Mouse (Mus musculus): ENCODE data around the gene Phf21a.

The Phf21a gene

GRCm38 (mm10) chr2:92401091-92401561, 308.2 kb downstream of the Phf21a start, which contains the start of gene Mapk8ip1:
Mapk8ip1 (minus strand) TSS chr2:92401263.
- ChIA-PET POLR2A (interaction anchor here in 3 of 4 experiments (0.5 to 4.4 kb wide), 17 partner anchors 8 to 469 kb away, joined by 3 to 19 read pairs (median 5); partner anchors contain the start of genes Large2 (in 2 of the 3), Mdk (in 1 of the 3), Pex16 (in 1 of the 3) and Slc35c1 (in 1 of the 3)), CTCF (interaction anchor here in 2 of 4 experiments (0.5 to 0.8 kb wide), 2 partner anchors 25 to 187 kb away, joined by 3 to 7 read pairs; no protein-coding TSS in a partner anchor)

GRCm38 (mm10) chr2:92402591-92403326, 309.8 kb downstream of the Phf21a start:
- ChIA-PET CTCF (interaction anchor here in 1 of 4 experiments (0.9 kb wide), 1 partner anchor 17 kb away, joined by 3 read pairs; no protein-coding TSS in a partner anchor), POLR2A (interaction anchor here in 2 of 4 experiments (1.4 to 1.8 kb wide), 2 partner anchors 27 to 29 kb away, joined by 4 to 5 read pairs; no protein-coding TSS in a partner anchor)

GRCm38 (mm10) chr2:92403776-92404319, 310.9 kb downstream of the Phf21a start:
- POLR2A ChIA-PET: interaction anchor here in 2 of 4 experiments (0.6 to 1.6 kb wide), 4 partner anchors 21 to 747 kb away, joined by 3 to 5 read pairs (median 4); no protein-coding TSS in a partner anchor
- CTCF ChIA-PET: no interaction called here

GRCm38 (mm10) chr2:92404737-92405136, 311.8 kb downstream of the Phf21a start:
- CTCF ChIA-PET: no interaction called here
- POLR2A ChIA-PET: interaction anchor here in 3 of 4 experiments (1.2 to 1.6 kb wide), 3 partner anchors 11 to 20 kb away, joined by 3 to 5 read pairs (median 4); no protein-coding TSS in a partner anchor

- ChIA-PET CTCF (no interaction called here), POLR2A (interaction anchor here in 3 of 4 experiments (0.8 to 1.2 kb wide), 5 partner anchors 10 to 34 kb away, joined by 3 to 4 read pairs (median 3); partner anchors contain the start of gene Large2 (in 1 of the 3))
Measured at GRCm38 (mm10) chr2:92405687-92406086, 312.8 kb downstream of the Phf21a start.

- POLR2A ChIA-PET: interaction anchor here in 3 of 4 experiments (0.6 to 2.4 kb wide), 7 partner anchors 9 to 37 kb away, joined by 3 to 11 read pairs (median 4); no protein-coding TSS in a partner anchor
- CTCF ChIA-PET: interaction anchor here in 1 of 4 experiments (0.8 to 1.5 kb wide), 2 partner anchors 14 to 66 kb away, joined by 3 to 5 read pairs; no protein-coding TSS in a partner anchor
Measured at GRCm38 (mm10) chr2:92408309-92409045, 315.6 kb downstream of the Phf21a start.

GRCm38 (mm10) chr2:92411705-92412104, 318.8 kb downstream of the Phf21a start:
- CTCF ChIA-PET: no interaction called here
- POLR2A ChIA-PET: no interaction called here
